Mouse (Mus musculus): ENCODE results near the gene Fbln7. TPM values are rescaled to one million over a fixed set of nuclear protein-coding genes. Genes with fewer than 3 reads are reported as not detected.

Gene Fbln7
- total RNA-seq, 4 experiments from 2014 or later = 1.0 to 2.1 (median 1.9) TPM

Small RNAs within 50 kb of the gene (microRNA-seq; reads per million reads assigned to microRNA genes)
- 0 reads per million in 2 experiments for gene Gm22859

Other genes with a start within 250 kb of the Fbln7 start
- gene Anapc1, start 175.6 kb upstream of the Fbln7 start, total RNA-seq (2022) = 10 to 100 TPM; 60.5 to 75.1 (median 71.7) TPM
- gene Mertk, start 164.0 kb upstream of the Fbln7 start, total RNA-seq (2022) = 10 to 100 TPM; 33.7 to 40.4 (median 36.1) TPM
- 10 to 100 TPM; 35.7 to 40.6 (median 37.7) TPM for gene Tmem87b, start 44.9 kb upstream of the Fbln7 start, total RNA-seq (2022)
- 1 to 10 TPM; 4.5 to 7.4 (median 6.0) TPM for gene Zc3h8, start 81.1 kb downstream of the Fbln7 start, total RNA-seq (2022)
- 10 to 100 TPM; 17.3 to 18.8 (median 17.6) TPM for gene Zc3h6, start 104.4 kb downstream of the Fbln7 start, total RNA-seq (2022)
- 1 to 10 TPM; 3.6 to 5.4 (median 5.0) TPM for gene Gm10762, start 104.7 kb downstream of the Fbln7 start, total RNA-seq (2022)
- gene Vinac1, start 185.2 kb downstream of the Fbln7 start, total RNA-seq (2022) = under 1 TPM in 1 of 4 experiments, not detected in 3; 0.11 TPM
- 10 to 100 TPM; 32.4 to 37.3 (median 35.4) TPM for gene Ttl, start 203.0 kb downstream of the Fbln7 start, total RNA-seq (2022)
- gene Polr1b, start 238.0 kb downstream of the Fbln7 start, total RNA-seq (2022) = 10 to 100 TPM; 19.7 to 22.1 (median 21.2) TPM